Mouse (Mus musculus) lung, adult 2 months (tissue): ENCODE results near the gene Tom1l2. TPM values are rescaled to one million over a fixed set of nuclear protein-coding genes. Genes with fewer than 3 reads are reported as not detected.

Experiments
- DNase-seq: peaks from one replicate; pipeline ENCODE4 v3.0.0; 2022
- H3K4me1 ChIP-seq: fragments of 200-500 bp; 2 replicates; pipeline ENCODE4 v1.6.1; 2011; ENCODE audit warnings: low read length; ENCODE audit not compliant: control insufficient read depth, insufficient read depth
- H3K4me3 ChIP-seq: fragments of 200-500 bp; replicated peaks from 2 replicates; pipeline ENCODE3; 2011; ENCODE audit warnings: low read depth, mild to moderate bottlenecking, control low read depth, low read length; ENCODE audit errors: extremely low read depth
- CTCF ChIP-seq: fragments of 200-500 bp; IDR thresholded peaks from 2 replicates; pipeline ENCODE4 v1.5.1; 2011; ENCODE audit warnings: mild to moderate bottlenecking, low read length, control low read depth; ENCODE audit not compliant: insufficient read depth
- POLR2A ChIP-seq: fragments of 200-500 bp; IDR thresholded peaks from 2 replicates; pipeline ENCODE4 v1.6.1; 2011; ENCODE audit warnings: low read depth, mild to moderate bottlenecking, control low read depth, low read length, borderline replicate concordance; ENCODE audit errors: extremely low read depth
- WGBS: fragments of 180-500 bp; shearing (Covaris S2); methylation state at CpG from one replicate; pipeline ENCODE4 v1.1.7; 2018; 5-methylcytosine and 5-hydroxymethylcytosine counted together
- polyA plus RNA-seq: library from polyadenylated mRNA; depleted of rRNA; stranded (reverse); fragments of >200 nt; gene quantifications from 2 replicates; pipeline ENCODE4 v1.2.3, GENCODE M21; 2012

Gene Tom1l2
- polyA plus RNA-seq, 1 experiment, result 99.3 TPM

GRCm38 (mm10) chr11:60247753-60248550, 104.8 kb downstream of the Tom1l2 start:
- DNase-seq, result no peak
- WGBS, result 47% methylated on average over 5 of the region's 5 CpGs
- TF ChIP-seq POLR2A (no peak), CTCF (no peak)
- Histone ChIP-seq H3K4me3 (no peak overlapping the region), H3K4me1 (no peaks in the 10 kb centered on the region)

- TF ChIP-seq CTCF (no peak), POLR2A (no peak)
- DNase-seq, result no peak
- no peak overlapping the region for H3K4me3 ChIP-seq
- H3K4me1 ChIP-seq, result no peaks in the 10 kb centered on the region
Observed at GRCm38 (mm10) chr11:60246077-60246476, 106.6 kb downstream of the Tom1l2 start.

DNA sequence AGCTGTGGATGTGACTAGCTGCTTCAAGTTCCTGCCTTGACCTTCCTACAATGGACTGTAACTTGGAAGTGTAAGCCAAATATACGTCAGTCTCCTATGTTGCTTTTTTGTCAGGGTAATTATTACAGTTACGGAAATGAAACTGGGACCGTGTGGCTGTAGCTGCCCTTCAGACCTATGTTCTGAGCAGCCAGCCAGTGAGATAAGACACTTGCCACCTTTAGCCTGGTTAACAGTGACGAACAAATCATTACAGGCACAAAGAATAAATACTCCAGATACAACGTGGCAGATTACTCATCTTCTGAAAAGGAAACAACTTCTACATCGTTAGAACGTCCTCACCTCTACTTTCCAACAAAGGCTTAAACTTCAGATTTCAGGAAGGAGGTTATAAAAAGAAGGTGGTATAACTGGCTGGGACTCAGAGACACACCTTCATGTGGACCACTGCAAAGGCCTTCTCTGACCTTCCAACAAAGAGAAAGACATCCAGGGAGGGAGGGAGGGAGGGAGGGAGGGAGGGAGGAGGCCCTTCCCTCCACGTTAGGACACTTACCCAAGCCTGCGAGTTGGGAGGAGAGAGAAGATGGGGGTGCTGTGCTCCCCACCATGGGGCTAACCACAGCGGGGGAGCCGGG, 108.1 kb downstream of the Tom1l2 start:
- no peak for TF ChIP-seq CTCF
- TF ChIP-seq POLR2A, result no peak
- no peak for DNase-seq
- 66% methylated on average over 11 of the region's 11 CpGs for WGBS
- H3K4me3 ChIP-seq, result no peak overlapping the region
- no peaks in the 10 kb centered on the region for H3K4me1 ChIP-seq

DNA sequence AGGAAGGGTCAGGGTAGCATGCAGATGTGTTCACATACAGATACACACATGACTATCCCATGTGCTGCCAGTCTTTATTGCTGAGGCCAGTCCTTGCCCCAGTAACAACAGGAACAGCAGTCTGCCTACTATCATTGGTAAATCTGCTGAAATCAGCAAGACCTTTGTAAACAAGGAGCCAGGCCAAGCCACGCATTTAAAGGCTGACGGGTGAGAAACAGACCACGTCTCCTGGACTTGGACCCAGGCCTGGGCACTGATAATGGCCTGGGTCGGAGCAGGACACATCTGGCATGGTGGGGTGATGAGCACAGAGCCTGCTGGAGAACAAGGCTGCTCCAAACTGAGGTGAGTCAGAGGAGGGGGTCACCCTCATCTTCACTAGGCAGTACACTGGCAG, 112.2 kb downstream of the Tom1l2 start:
- no peak for DNase-seq
- no peaks in the 10 kb centered on the region for H3K4me1 ChIP-seq
- WGBS, result 75% methylated on average over 4 of the region's 4 CpGs
- no peak overlapping the region for H3K4me3 ChIP-seq
- TF ChIP-seq POLR2A (no peak), CTCF (no peak)

DNA sequence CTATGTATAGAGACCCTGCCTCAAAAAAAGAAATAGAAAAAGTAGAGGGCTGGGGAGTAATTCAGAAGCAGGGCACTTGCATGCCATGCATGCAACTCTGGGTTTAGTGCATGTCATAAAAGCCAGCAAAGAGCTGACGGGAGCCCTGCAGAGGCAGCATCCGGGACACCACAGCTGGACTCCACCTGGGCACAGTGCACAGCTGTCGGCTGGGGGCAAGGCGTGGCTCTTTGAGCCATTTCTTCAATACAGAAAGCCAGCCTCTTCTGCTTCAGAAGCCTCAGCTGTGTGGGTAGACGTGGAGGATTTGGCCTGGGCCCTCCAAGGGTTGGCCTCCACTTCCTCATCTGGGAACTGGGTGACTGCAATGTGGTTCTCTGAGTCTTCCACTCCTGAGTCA, 117.4 kb downstream of the Tom1l2 start:
- no peaks in the 10 kb centered on the region; the same call in 1 of the 2 replicates for H3K4me1 ChIP-seq
- DNase-seq, result no peak
- no peak for TF ChIP-seq POLR2A
- no peak for TF ChIP-seq CTCF
- WGBS, result 87% methylated on average over 5 of the region's 5 CpGs
- H3K4me3 ChIP-seq, result no peak overlapping the region

DNA sequence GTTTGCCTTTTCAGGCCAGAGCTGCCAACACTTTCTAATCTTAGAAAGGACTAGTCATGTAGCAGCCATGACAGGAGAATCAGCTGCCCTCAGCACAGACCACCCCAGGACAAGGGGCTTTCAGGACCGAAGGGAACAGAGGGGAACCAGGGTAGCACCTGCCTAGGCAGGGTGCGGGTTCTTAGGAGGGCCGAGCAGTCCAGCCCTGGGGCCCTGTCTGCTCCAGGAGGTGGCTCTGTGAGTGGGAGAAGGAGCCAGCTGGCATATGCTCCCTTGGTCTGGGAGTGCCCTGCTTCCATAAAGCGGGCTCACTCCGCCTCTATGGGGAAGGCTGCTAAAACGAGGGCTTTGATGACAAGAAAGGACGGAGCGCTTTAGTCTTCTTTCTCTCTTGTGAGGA, 119.5 kb downstream of the Tom1l2 start:
- Histone ChIP-seq H3K4me3 (no peak overlapping the region), H3K4me1 (no peaks in the 10 kb centered on the region; the same call in 1 of the 2 replicates)
- WGBS, result 57% methylated on average over 8 of the region's 8 CpGs
- no peak for DNase-seq
- TF ChIP-seq CTCF, result no peak

DNA sequence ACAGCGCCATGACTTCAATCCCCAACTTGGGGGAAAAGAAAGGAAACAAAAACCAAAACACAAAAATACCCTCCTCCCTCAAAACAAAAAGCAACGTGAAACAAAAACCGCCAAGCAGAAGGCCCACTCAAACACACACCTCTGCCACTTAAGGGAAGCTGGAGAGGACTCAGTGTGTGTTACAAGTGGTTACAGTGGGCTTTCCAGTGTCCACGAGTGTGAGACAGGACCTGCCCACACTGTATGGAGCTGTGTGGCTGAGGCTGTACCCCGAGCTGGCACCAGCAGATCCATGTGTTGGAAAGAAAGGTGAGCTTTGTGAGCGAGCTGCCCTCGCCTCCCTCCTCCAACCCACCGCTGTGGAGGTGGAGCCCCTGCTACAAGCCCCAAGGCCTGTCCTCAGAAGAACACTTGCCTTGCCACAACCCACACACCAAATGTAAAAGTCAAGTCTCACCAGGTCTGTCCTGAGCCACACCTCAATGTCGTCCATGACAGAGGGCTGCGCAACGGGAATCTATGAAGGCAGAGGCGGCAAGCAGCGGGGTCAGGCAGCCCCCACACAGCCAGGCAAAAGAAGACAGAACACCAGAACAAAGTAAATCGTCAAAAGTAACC, 120.2 kb downstream of the Tom1l2 start:
- DNase-seq, result no peak
- H3K4me3 ChIP-seq, result no peak overlapping the region
- H3K4me1 ChIP-seq, result no peaks in the 10 kb centered on the region; the same call in 1 of the 2 replicates
- 67% methylated on average over 14 of the region's 14 CpGs for WGBS
- TF ChIP-seq POLR2A (no peak), CTCF (no peak)

DNA sequence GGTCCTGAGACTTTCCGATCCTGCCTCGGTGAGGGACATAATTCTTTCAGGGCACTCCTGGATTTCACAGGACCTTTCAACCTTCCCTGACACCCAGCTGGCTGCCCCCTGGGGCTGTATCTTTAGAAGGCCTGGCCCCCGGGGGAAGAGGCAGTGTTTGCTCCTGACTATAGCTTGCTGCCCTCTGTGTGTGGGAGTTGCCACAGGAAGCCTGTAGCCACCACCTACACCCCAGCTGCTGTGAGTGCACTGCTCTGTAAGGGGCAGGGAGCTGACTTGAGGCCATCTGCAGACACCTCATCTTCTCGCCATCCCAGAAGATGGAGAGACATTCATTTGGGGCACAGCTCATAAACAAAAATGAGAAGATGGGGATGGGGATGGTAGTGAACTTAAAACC, 120.8 kb downstream of the Tom1l2 start:
- TF ChIP-seq POLR2A (no peak), CTCF (no peak)
- DNase-seq, result no peak
- Histone ChIP-seq H3K4me3 (no peak overlapping the region), H3K4me1 (no peaks in the 10 kb centered on the region; the same call in 1 of the 2 replicates)
- WGBS, result 56% methylated on average over 4 of the region's 4 CpGs

DNA sequence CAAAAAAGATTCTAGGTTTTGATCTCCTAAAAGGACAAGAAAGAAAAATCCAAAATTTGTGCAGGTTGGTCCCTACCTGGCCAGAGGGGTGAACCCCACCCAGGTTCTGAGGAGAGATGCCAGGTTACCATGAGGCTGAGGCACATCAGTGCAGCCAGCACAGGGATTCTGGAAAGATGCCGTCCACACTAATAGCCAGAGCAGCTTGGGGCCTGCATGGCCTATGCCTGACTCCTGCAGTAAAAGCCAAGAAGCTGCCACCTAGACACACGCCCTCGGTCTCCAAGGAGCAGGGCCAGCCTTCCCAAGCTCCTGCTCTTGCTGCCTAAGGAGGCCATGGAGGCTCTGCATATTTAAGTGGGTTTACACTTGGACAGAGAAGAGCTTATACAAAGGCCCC, 121.4 kb downstream of the Tom1l2 start:
- Histone ChIP-seq H3K4me3 (no peak overlapping the region), H3K4me1 (no peaks in the 10 kb centered on the region; the same call in 1 of the 2 replicates)
- WGBS, result 70% methylated on average over 3 of the region's 3 CpGs

More for the DNA sequence above, 121.4 kb downstream of the Tom1l2 start:
- TF ChIP-seq CTCF, result no peak
- no peak for TF ChIP-seq POLR2A
- DNase-seq, result no peak
